Comparison of ENCODE assay signal across 9 mouse cellular contexts in the genomic region with DNA sequence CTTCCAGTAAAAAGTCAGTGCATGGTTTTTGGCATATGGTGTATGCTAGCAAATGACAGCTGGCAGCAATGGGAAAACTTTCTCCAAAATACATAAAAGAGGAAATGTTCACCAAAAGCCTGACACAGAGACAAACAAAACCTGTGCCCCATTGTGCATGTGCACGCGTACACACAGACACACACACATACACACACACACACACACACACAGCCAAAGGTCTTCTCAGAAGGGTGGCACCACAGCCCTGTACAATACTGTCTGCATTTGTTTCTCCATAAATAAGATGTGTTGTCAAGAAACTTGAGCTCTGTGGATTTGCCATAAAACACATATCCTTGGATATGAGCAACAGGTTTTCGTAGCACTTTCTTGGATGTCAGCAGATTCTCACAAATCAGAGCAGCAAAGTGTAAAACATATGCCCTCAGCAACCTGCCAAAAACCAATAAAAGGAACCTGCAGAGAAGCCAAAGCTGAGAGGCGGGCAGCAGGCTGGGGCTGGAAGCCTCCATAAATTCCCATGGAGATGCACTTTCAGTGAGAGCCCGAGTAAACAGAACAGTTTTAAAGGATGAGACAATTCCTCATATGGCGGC.
A peak's percentile ranks its signal among the peaks of the same experiment; 100 is the strongest.
DNase-seq lines count a peak whose midpoint lies in the region; ATAC-seq lines count a peak whose summit lies in the region.
"Had no signal": no experiment of that assay in that cellular context is flagged by ENCODE, and none has a peak within 500 bp of the region (broad histone marks: within the 10 kb centered on the region; RNA-seq: fewer than 3 reads in every experiment).

No protein-coding gene starts in this region.

- H3K9ac ChIP-seq in hindbrain, embryonic 16.5 days (ENCODE audit: low read depth, low read length), result no peak overlapping the region
- no peak overlapping the region for H3K9ac ChIP-seq in limb, embryonic 15.5 days

- H3K4me1 ChIP-seq in hindbrain, embryonic 16.5 days (ENCODE audit: control insufficient read depth, insufficient read depth, low read depth, low read length), result peaks cover 3% of the 10 kb centered on the region
- H3K4me1 ChIP-seq in hindbrain, embryonic 10.5 days (replicated peaks), result peaks cover 6% of the 10 kb centered on the region; the same call in 1 of the 2 replicates
- H3K4me1 ChIP-seq in limb, embryonic 15.5 days, result peaks cover 12% of the 10 kb centered on the region
- H3K4me1 ChIP-seq in midbrain, embryonic 10.5 days, result peaks cover 2% of the 10 kb centered on the region

- no peak overlapping the region for H3K4me2 ChIP-seq in hindbrain, embryonic 16.5 days (ENCODE audit: low read length)
- H3K4me2 ChIP-seq in limb, embryonic 15.5 days, result no peak overlapping the region

- ATAC-seq in hindbrain, embryonic 16.5 days, result peak; percentile 71; the same call in 1 of the 2 replicates
- peak; percentile 72; the same call in 1 of the 2 replicates for ATAC-seq in limb, embryonic 15.5 days (ENCODE audit: insufficient number of reproducible peaks, low FRiP score, low TSS enrichment, low read depth)

- H3K27ac ChIP-seq in hindbrain, embryonic 16.5 days (ENCODE audit: low read depth, low read length), result no peak overlapping the region
- H3K27ac ChIP-seq in hindbrain, embryonic 10.5 days, result no peak overlapping the region
- peak overlapping the region; percentile 51; the same call in 1 of the 2 replicates for H3K27ac ChIP-seq in limb, embryonic 15.5 days
- no peak overlapping the region for H3K27ac ChIP-seq in midbrain, embryonic 10.5 days (replicated peaks)

- H3K27me3 ChIP-seq in hindbrain, embryonic 16.5 days (replicated peaks; ENCODE audit: control insufficient read depth, insufficient read depth, low read length), result no peaks in the 10 kb centered on the region
- no peaks in the 10 kb centered on the region for H3K27me3 ChIP-seq in hindbrain, embryonic 10.5 days (ENCODE audit: insufficient read depth, poor library complexity, severe bottlenecking)
- H3K27me3 ChIP-seq in limb, embryonic 15.5 days, result no peaks in the 10 kb centered on the region; the same call in 1 of the 2 replicates
- H3K27me3 ChIP-seq in midbrain, embryonic 10.5 days (ENCODE audit: low read depth, poor library complexity, severe bottlenecking), result peaks cover 19% of the 10 kb centered on the region

- no peak for DNase-seq in hindbrain, embryonic 10.5 days (ENCODE audit: low spot score)
- DNase-seq in cerebellum, adult 8-10 months, result peak; percentile 62
- peak; percentile 70 for DNase-seq in layer of hippocampus, adult 11-12 months (ENCODE audit: low spot score)
- DNase-seq in midbrain, embryonic 10.5 days (ENCODE audit: low spot score), result no peak
- DNase-seq in embryo, embryonic 10 days (ENCODE audit: low spot score), result no peak
- no peak for DNase-seq in thymus, postnatal 10 days (ENCODE audit: low spot score in 2 of 2)

- WGBS in hindbrain, embryonic 16.5 days, result 54% methylated on average over 6 of the region's 6 CpGs
- WGBS in hindbrain, embryonic 10.5 days, result 75% methylated on average over 6 of the region's 6 CpGs
- WGBS in limb, embryonic 15.5 days, result 20% methylated on average over 6 of the region's 6 CpGs
- WGBS in midbrain, embryonic 10.5 days, result 80% methylated on average over 6 of the region's 6 CpGs

- no peaks in the 10 kb centered on the region for H3K36me3 ChIP-seq in hindbrain, embryonic 16.5 days (ENCODE audit: control insufficient read depth, insufficient read depth, low read length)
- no peaks in the 10 kb centered on the region for H3K36me3 ChIP-seq in hindbrain, embryonic 10.5 days
- H3K36me3 ChIP-seq in limb, embryonic 15.5 days, result no peaks in the 10 kb centered on the region
- H3K36me3 ChIP-seq in midbrain, embryonic 10.5 days, result no peaks in the 10 kb centered on the region

- H3K4me3 ChIP-seq in hindbrain, embryonic 16.5 days (ENCODE audit: low read length), result no peak overlapping the region
- no peak overlapping the region for H3K4me3 ChIP-seq in hindbrain, embryonic 10.5 days
- H3K4me3 ChIP-seq in limb, embryonic 15.5 days, result no peak overlapping the region
- no peak overlapping the region for H3K4me3 ChIP-seq in midbrain, embryonic 10.5 days
- H3K4me3 ChIP-seq: myocyte had no signal

- no peaks in the 10 kb centered on the region for H3K9me3 ChIP-seq in hindbrain, embryonic 16.5 days (ENCODE audit: control insufficient read depth, low read length)
- H3K9me3 ChIP-seq in hindbrain, embryonic 10.5 days, result no peaks in the 10 kb centered on the region
- H3K9me3 ChIP-seq in limb, embryonic 15.5 days, result no peaks in the 10 kb centered on the region
- no peaks in the 10 kb centered on the region for H3K9me3 ChIP-seq in midbrain, embryonic 10.5 days (replicated peaks)

Comparison
In these comparisons a context has a peak if more than half of its experiments do, and no peak if none do; other contexts are left out.
1. DNase-seq: peak in cerebellum, adult 8-10 months (single experiment) and layer of hippocampus, adult 11-12 months (single experiment); none in hindbrain, embryonic 10.5 days (single experiment), midbrain, embryonic 10.5 days (single experiment), embryo, embryonic 10 days (single experiment) and thymus, postnatal 10 days (0 of 2).